Mouse (Mus musculus): ENCODE data around the gene Dock8. TPM values are rescaled to one million over a fixed set of nuclear protein-coding genes. Genes with fewer than 3 reads are reported as not detected.

The Dock8 gene
- polyA plus RNA-seq, 1 experiment from 2014 or later = 1.5 TPM

DNA sequence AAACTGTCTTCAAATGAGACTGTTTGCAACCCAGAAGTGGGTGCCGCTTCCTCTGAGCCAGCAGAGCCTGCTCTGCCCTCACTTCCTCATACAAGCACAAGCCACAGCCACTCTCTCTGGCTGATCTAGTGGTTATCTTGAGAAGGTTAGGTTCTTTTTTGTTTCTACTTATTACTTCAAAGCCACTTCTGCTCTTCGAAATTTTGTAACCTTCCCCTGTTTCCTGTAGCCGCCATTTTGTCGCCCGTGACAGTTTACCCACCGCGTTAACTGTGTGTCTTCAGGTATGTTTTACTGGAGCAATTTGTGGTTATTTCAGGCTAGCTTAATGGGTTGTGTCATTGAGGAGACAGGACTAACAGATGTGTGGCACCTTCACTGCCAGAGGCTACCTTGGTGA, 53.0 kb downstream of the Dock8 start:
- Histone ChIP-seq H3K27me3 (replicated peaks; ENCODE audit: control insufficient read depth, insufficient read depth, low read length) (no peaks in the 10 kb centered on the region), H3K4me1 (ENCODE audit: control insufficient read depth, insufficient read depth, low read depth, low read length) (no peaks in the 10 kb centered on the region), H3K36me3 (ENCODE audit: control insufficient read depth, insufficient read depth, low read length) (no peaks in the 10 kb centered on the region), H3K9me3 (ENCODE audit: control insufficient read depth, low read length) (no peaks in the 10 kb centered on the region), H3K4me2 (ENCODE audit: low read length) (no peak overlapping the region), H3K27ac (ENCODE audit: low read depth, low read length) (no peak overlapping the region), H3K4me3 (ENCODE audit: low read length) (no peak overlapping the region), H3K9ac (ENCODE audit: low read depth, low read length) (no peak overlapping the region)
- ATAC-seq = no peak
- WGBS = 93% methylated on average over 7 of the region's 7 CpGs

DNA sequence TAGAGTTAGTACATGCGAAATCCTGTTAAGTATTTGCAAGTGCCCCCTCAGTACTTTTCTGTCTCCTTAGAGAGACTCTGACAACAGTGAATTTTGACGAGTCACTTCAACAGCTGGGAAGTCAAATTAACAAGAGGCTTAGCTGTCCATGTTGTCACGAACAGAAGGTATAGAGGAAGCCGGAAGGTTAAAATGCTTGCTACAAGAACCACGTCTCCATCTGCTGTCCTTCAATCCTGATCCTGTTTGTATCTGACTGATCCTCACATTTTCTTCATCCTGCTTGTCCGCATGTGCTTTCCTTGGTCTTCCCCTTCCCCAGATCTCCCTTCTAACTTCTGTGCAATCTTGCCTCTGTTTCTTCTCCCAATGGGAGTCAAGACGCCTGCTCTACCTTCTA, 53.8 kb downstream of the Dock8 start:
- WGBS = 78% methylated on average over 7 of the region's 7 CpGs
- no peaks in the 10 kb centered on the region for H3K27me3 ChIP-seq (replicated peaks; ENCODE audit: control insufficient read depth, insufficient read depth, low read length)
- no peak for ATAC-seq
- H3K4me2 ChIP-seq (ENCODE audit: low read length) = no peak overlapping the region
- H3K36me3 ChIP-seq (ENCODE audit: control insufficient read depth, insufficient read depth, low read length) = no peaks in the 10 kb centered on the region
- H3K27ac ChIP-seq (ENCODE audit: low read depth, low read length) = no peak overlapping the region
- no peak overlapping the region for H3K9ac ChIP-seq (ENCODE audit: low read depth, low read length)
- no peak overlapping the region for H3K4me3 ChIP-seq (ENCODE audit: low read length)
- H3K9me3 ChIP-seq (ENCODE audit: control insufficient read depth, low read length) = no peaks in the 10 kb centered on the region
- H3K4me1 ChIP-seq (ENCODE audit: control insufficient read depth, insufficient read depth, low read depth, low read length) = no peaks in the 10 kb centered on the region

DNA sequence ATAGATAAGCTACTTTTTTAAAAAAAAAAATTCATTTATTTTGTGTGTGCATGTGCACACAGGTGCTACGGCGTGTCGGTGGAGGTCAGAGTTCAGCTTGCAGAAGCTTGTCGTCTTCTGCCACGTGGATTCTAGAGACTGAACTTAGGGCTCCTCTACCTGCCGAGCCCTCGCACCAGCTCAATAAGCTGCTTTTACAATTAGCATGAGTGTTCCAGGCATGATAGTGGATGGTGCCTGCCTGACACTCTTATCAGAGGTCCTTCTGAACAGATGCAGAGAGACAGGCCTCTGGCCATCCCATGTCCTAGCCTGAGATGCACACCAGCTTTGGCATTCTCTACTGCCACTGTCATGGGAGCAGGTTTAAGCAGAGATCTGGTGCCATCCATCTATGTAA, 55.7 kb downstream of the Dock8 start:
- WGBS = 98% methylated on average over 7 of the region's 7 CpGs
- no peak for ATAC-seq

DNA sequence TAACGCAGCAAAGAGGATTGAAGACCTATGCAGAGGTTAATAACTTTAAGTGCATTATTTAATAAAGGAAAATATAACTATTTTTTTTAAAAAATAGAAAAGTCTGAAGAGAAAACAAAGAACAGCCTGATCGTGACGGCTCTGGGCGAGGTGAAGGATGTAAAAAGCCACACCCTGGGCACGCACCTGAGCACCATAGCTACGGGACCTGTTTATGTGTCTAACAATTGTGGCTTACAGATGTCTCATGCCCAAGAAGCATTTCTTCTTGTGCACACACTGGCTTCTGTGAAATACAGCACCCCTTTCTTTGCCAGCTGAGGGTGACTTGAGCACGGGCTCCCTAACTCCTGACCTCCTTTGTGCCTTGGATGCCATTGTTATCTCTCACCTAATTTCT, 56.2 kb downstream of the Dock8 start:
- Histone ChIP-seq H3K4me2 (ENCODE audit: low read length) (no peak overlapping the region), H3K9ac (ENCODE audit: low read depth, low read length) (no peak overlapping the region), H3K4me1 (ENCODE audit: control insufficient read depth, insufficient read depth, low read depth, low read length) (peaks cover 6% of the 10 kb centered on the region), H3K27ac (ENCODE audit: low read depth, low read length) (no peak overlapping the region), H3K9me3 (ENCODE audit: control insufficient read depth, low read length) (no peaks in the 10 kb centered on the region), H3K36me3 (ENCODE audit: control insufficient read depth, insufficient read depth, low read length) (no peaks in the 10 kb centered on the region), H3K27me3 (replicated peaks; ENCODE audit: control insufficient read depth, insufficient read depth, low read length) (no peaks in the 10 kb centered on the region), H3K4me3 (ENCODE audit: low read length) (no peak overlapping the region)
- no peak for ATAC-seq
- WGBS = 93% methylated on average over 7 of the region's 7 CpGs

More for the DNA sequence above, 55.7 kb downstream of the Dock8 start:
- no peak overlapping the region for H3K27ac ChIP-seq (ENCODE audit: low read depth, low read length)
- H3K4me2 ChIP-seq (ENCODE audit: low read length) = no peak overlapping the region
- H3K9me3 ChIP-seq (ENCODE audit: control insufficient read depth, low read length) = no peaks in the 10 kb centered on the region
- no peaks in the 10 kb centered on the region for H3K27me3 ChIP-seq (replicated peaks; ENCODE audit: control insufficient read depth, insufficient read depth, low read length)
- H3K9ac ChIP-seq (ENCODE audit: low read depth, low read length) = no peak overlapping the region
- peaks cover under 1% of the 10 kb centered on the region for H3K4me1 ChIP-seq (ENCODE audit: control insufficient read depth, insufficient read depth, low read depth, low read length)
- H3K36me3 ChIP-seq (ENCODE audit: control insufficient read depth, insufficient read depth, low read length) = no peaks in the 10 kb centered on the region
- H3K4me3 ChIP-seq (ENCODE audit: low read length) = no peak overlapping the region

DNA sequence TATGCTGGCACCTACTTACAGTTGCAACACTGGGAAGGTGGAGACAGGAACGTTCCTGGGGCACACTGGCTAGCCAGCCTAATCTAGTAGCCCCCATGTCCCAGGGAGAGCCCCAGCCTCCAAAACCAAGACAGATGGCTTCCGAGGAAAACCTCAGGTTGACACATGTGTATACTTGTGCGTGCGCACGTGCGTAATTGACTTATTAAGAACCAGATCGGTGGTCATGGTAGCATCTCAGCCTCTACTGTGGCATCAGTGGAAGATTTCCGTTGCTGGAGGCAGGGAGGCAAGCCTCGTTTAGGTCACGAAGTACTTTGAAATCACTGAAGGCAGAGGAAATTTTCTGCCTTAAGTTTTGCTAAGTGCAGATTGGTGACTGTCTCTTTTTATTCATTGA, 56.9 kb downstream of the Dock8 start:
- Histone ChIP-seq H3K27me3 (replicated peaks; ENCODE audit: control insufficient read depth, insufficient read depth, low read length) (no peaks in the 10 kb centered on the region), H3K36me3 (ENCODE audit: control insufficient read depth, insufficient read depth, low read length) (no peaks in the 10 kb centered on the region), H3K9ac (ENCODE audit: low read depth, low read length) (no peak overlapping the region), H3K27ac (ENCODE audit: low read depth, low read length) (no peak overlapping the region), H3K4me1 (ENCODE audit: control insufficient read depth, insufficient read depth, low read depth, low read length) (peaks cover 9% of the 10 kb centered on the region), H3K4me3 (ENCODE audit: low read length) (no peak overlapping the region), H3K4me2 (ENCODE audit: low read length) (no peak overlapping the region), H3K9me3 (ENCODE audit: control insufficient read depth, low read length) (no peaks in the 10 kb centered on the region)
- 86% methylated on average over 10 of the region's 10 CpGs for WGBS
- ATAC-seq = no peak

DNA sequence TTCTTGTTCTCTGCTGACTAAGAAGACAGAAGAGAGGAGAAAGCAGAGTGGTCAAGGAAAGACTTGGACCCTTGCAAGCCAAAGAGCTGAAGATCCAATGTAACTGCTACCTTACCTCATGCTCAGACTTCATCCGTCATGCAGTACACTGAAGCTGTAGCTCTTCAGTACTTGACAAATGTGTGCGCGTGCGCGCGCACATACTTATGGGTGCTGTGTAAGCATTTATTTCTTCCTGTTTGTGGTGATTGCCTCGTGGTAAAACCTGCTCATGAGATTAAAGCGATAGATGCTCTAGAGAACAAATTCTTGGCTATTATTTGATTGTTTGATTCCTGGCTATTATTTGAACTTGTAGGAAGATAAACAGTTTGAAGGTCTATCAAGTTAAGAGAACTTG, 58.5 kb downstream of the Dock8 start:
- WGBS = 92% methylated on average over 8 of the region's 8 CpGs
- no peak for ATAC-seq
- no peak overlapping the region for H3K27ac ChIP-seq (ENCODE audit: low read depth, low read length)

DNA sequence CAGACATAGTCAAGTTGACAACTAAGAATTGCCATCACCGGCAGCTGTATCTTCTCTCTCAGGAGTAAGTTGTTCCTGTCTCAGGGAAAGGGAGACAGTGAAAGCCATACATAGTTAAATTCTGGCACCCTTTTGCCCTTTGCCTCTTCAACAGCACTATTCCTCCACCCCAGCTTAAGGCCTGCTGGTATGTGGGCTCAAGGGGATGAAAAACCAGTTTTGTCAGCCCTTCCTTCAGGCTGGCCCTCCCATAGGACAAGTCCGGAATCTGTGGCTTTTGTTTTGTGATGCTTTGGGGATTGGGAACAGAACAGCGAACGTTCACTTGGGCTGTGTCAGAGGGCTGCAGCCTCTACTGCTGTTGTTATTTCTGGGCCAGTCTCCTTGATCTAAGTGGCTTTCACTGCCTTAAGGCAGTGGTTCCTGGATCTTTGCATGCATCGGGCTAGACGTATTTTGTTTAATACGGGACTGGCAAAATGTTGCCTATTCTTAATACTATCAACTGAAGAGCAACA, 60.6 kb downstream of the Dock8 start:
- no peak overlapping the region for H3K9ac ChIP-seq (ENCODE audit: low read depth, low read length)
- H3K9me3 ChIP-seq (ENCODE audit: control insufficient read depth, low read length) = no peaks in the 10 kb centered on the region
- H3K27ac ChIP-seq (ENCODE audit: low read depth, low read length) = 0 out of 2 replicates have a peak overlapping the region, but pooled peaks have one; percentile 23
- H3K4me1 ChIP-seq (ENCODE audit: control insufficient read depth, insufficient read depth, low read depth, low read length) = peaks cover 9% of the 10 kb centered on the region
- 55% methylated on average over 7 of the region's 7 CpGs for WGBS
- no peak overlapping the region for H3K4me3 ChIP-seq (ENCODE audit: low read length)
- 0 out of 2 replicates have a peak, but pooled peaks have one; percentile 24 for ATAC-seq
- H3K4me2 ChIP-seq (ENCODE audit: low read length) = peak overlapping the region; percentile 45
- no peaks in the 10 kb centered on the region for H3K36me3 ChIP-seq (ENCODE audit: control insufficient read depth, insufficient read depth, low read length)
- H3K27me3 ChIP-seq (replicated peaks; ENCODE audit: control insufficient read depth, insufficient read depth, low read length) = no peaks in the 10 kb centered on the region

More for the DNA sequence above, 58.5 kb downstream of the Dock8 start:
- Histone ChIP-seq H3K9me3 (ENCODE audit: control insufficient read depth, low read length) (no peaks in the 10 kb centered on the region), H3K9ac (ENCODE audit: low read depth, low read length) (no peak overlapping the region), H3K4me1 (ENCODE audit: control insufficient read depth, insufficient read depth, low read depth, low read length) (peaks cover 9% of the 10 kb centered on the region), H3K4me2 (ENCODE audit: low read length) (no peak overlapping the region), H3K36me3 (ENCODE audit: control insufficient read depth, insufficient read depth, low read length) (no peaks in the 10 kb centered on the region), H3K27me3 (replicated peaks; ENCODE audit: control insufficient read depth, insufficient read depth, low read length) (no peaks in the 10 kb centered on the region), H3K4me3 (ENCODE audit: low read length) (no peak overlapping the region)

DNA sequence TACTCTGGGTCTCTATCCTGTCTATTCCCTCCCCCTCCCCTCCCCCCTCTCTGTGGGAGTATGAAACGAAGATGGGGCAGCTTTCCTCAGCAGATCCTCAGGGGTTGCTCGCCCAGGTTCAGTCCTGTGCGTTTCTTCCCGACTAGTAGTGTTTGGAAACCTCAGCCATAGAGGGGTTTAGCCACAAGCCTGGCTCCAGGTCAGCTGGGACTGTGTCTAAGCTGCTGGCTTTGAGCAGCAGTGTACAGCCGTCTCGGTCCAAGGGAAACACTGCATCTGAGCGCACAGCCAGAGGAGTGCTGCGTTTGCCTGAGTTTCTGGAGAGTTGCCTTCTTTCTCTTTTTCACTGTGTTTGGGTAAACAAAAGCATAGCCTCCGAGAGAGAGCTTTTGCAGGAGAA, 61.0 kb downstream of the Dock8 start:
- peak; percentile 88 for ATAC-seq
- Histone ChIP-seq H3K9ac (ENCODE audit: low read depth, low read length) (peak overlapping the region; percentile 31; the same call in 1 of the 2 replicates), H3K4me2 (ENCODE audit: low read length) (peak overlapping the region; percentile 45), H3K36me3 (ENCODE audit: control insufficient read depth, insufficient read depth, low read length) (no peaks in the 10 kb centered on the region), H3K9me3 (ENCODE audit: control insufficient read depth, low read length) (no peaks in the 10 kb centered on the region), H3K27me3 (replicated peaks; ENCODE audit: control insufficient read depth, insufficient read depth, low read length) (no peaks in the 10 kb centered on the region), H3K27ac (ENCODE audit: low read depth, low read length) (0 out of 2 replicates have a peak overlapping the region, but pooled peaks have one; percentile 23), H3K4me1 (ENCODE audit: control insufficient read depth, insufficient read depth, low read depth, low read length) (peaks cover 9% of the 10 kb centered on the region), H3K4me3 (ENCODE audit: low read length) (peak overlapping the region; percentile 6; the same call in 1 of the 2 replicates)
- WGBS = 19% methylated on average over 9 of the region's 9 CpGs

DNA sequence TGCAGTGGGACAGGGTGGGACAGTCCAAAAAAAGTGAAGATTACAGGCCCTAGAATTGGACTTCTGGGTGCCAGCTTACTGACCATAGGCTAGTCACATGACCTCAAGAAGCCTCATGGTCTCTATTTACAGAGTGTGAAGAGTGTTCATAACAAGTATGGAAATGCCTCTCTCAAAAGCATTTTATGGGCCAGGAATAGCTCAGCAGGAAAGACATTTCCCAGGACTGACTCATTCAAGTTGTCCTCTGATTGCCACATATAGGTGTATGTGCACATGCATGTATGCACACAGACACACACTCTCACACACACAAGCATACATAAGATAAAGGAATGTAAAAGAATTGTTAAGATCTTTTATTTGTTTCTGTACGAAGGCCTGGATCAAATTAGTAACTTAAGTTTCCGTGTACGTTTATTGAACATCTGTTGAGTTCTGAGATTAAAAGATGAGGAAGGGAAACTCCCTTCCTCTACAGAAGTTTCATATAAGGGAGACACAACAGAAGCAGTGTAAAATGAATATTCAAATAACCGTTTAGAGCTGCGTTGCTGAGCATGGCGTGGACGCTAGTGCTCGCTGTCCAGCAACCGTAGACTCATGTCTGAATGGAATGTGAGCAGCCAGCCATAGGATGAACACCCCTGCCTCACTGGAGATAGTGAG, 63.0 kb downstream of the Dock8 start:
- Histone ChIP-seq H3K27ac (ENCODE audit: low read depth, low read length) (no peak overlapping the region), H3K4me1 (ENCODE audit: control insufficient read depth, insufficient read depth, low read depth, low read length) (peaks cover 9% of the 10 kb centered on the region), H3K9ac (ENCODE audit: low read depth, low read length) (no peak overlapping the region), H3K27me3 (replicated peaks; ENCODE audit: control insufficient read depth, insufficient read depth, low read length) (no peaks in the 10 kb centered on the region), H3K4me2 (ENCODE audit: low read length) (no peak overlapping the region), H3K4me3 (ENCODE audit: low read length) (no peak overlapping the region), H3K9me3 (ENCODE audit: control insufficient read depth, low read length) (no peaks in the 10 kb centered on the region), H3K36me3 (ENCODE audit: control insufficient read depth, insufficient read depth, low read length) (no peaks in the 10 kb centered on the region)
- 91% methylated on average over 9 of the region's 9 CpGs for WGBS
- no peak for ATAC-seq

Measured in hindbrain, embryonic 16.5 days (tissue).